Mouse (Mus musculus): Measurements from ENCODE around the gene Eef1akmt1. TPM values are rescaled to one million over a fixed set of nuclear protein-coding genes. Genes with fewer than 3 reads are reported as not detected.

Eef1akmt1 gene
- polyA plus RNA-seq, 2 experiments from 2014 or later: 125 to 131 TPM

GRCm38 (mm10) chr14:57546557-57547021, 24.8 kb downstream of the Eef1akmt1 start:
- no peak for ATAC-seq

GRCm38 (mm10) chr14:57546131-57546530, 25.3 kb downstream of the Eef1akmt1 start:
- ATAC-seq: no peak

GRCm38 (mm10) chr14:57545526-57545925, 25.9 kb downstream of the Eef1akmt1 start:
- ATAC-seq: no peak

- no peak for ATAC-seq
Measured at GRCm38 (mm10) chr14:57543420-57544039, 27.9 kb downstream of the Eef1akmt1 start.

- ATAC-seq: no peak
Measured at GRCm38 (mm10) chr14:57542231-57542630, 29.2 kb downstream of the Eef1akmt1 start.

- no peak for ATAC-seq
Measured at GRCm38 (mm10) chr14:57540683-57541082, 30.7 kb downstream of the Eef1akmt1 start.

GRCm38 (mm10) chr14:57537261-57538015, 34.0 kb downstream of the Eef1akmt1 start:
- no peak for ATAC-seq

- no peak for ATAC-seq
Measured at GRCm38 (mm10) chr14:57536820-57537219, 34.6 kb downstream of the Eef1akmt1 start.

GRCm38 (mm10) chr14:57535646-57536045, 35.8 kb downstream of the Eef1akmt1 start:
- ATAC-seq: no peak

GRCm38 (mm10) chr14:57534961-57535360, 36.5 kb downstream of the Eef1akmt1 start:
- no peak for ATAC-seq

GRCm38 (mm10) chr14:57534346-57534745, 37.1 kb downstream of the Eef1akmt1 start:
- ATAC-seq: no peak

- no peak for ATAC-seq
Measured at GRCm38 (mm10) chr14:57533841-57534240, 37.6 kb downstream of the Eef1akmt1 start.

- peak; percentile 65 for ATAC-seq
Measured at GRCm38 (mm10) chr14:57533214-57533613, 38.2 kb downstream of the Eef1akmt1 start.

GRCm38 (mm10) chr14:57532577-57532976, 38.8 kb downstream of the Eef1akmt1 start:
- no peak for ATAC-seq

- no peak for ATAC-seq
Measured at GRCm38 (mm10) chr14:57529786-57530515, 41.5 kb downstream of the Eef1akmt1 start.

GRCm38 (mm10) chr14:57529086-57529785, 42.2 kb downstream of the Eef1akmt1 start:
- ATAC-seq: no peak

- ATAC-seq: no peak
Measured at GRCm38 (mm10) chr14:57527598-57527997, 43.8 kb downstream of the Eef1akmt1 start.

GRCm38 (mm10) chr14:57527122-57527521, 44.3 kb downstream of the Eef1akmt1 start:
- no peak for ATAC-seq

GRCm38 (mm10) chr14:57526050-57526623, 45.3 kb downstream of the Eef1akmt1 start:
- no peak for ATAC-seq

GRCm38 (mm10) chr14:57525388-57526049, 45.9 kb downstream of the Eef1akmt1 start:
- ATAC-seq: peak; percentile 68

GRCm38 (mm10) chr14:57524671-57525387, 46.6 kb downstream of the Eef1akmt1 start, which contains the start of gene Il17d:
Il17d (plus strand) TSS chr14:57524777.
- ATAC-seq: peak; percentile 36

Measured in CD4-positive, CD25-positive, alpha-beta regulatory T cell, adult 4 months (primary cell).